Mouse (Mus musculus): Measurements from ENCODE around the gene Tubb3. TPM values are rescaled to one million over a fixed set of nuclear protein-coding genes. Genes with fewer than 3 reads are reported as not detected.
A peak's percentile ranks its signal among the peaks of the same experiment; 100 is the strongest.

Gene Tubb3
- 670 and 684 TPM in 2 replicates for polyA plus RNA-seq (2012; rRNA removed)

- H3K27me3 ChIP-seq (ENCODE audit: control insufficient read depth, insufficient read depth, low read length): no peaks in the 10 kb centered on the region
- H3K4me1 ChIP-seq (ENCODE audit: control insufficient read depth, insufficient read depth, low read length): peaks cover 27% of the 10 kb centered on the region
- peak; percentile 96 for DNase-seq
- peak; percentile 98 for TF ChIP-seq POLR2A (IDR thresholded peaks at IDR 0.05; ENCODE audit: borderline replicate concordance, insufficient read depth, low read length)
- no peak for TF ChIP-seq CTCF (IDR thresholded peaks at IDR 0.05; ENCODE audit: borderline replicate concordance, insufficient read depth, low read depth, low read length)
- H3K4me3 ChIP-seq (replicated peaks; ENCODE audit: insufficient read depth, low read depth, low read length): peak within 1 kb of the TSS; percentile 81
- H3K27ac ChIP-seq (ENCODE audit: insufficient read depth, low read length): peak within 1 kb of the TSS; percentile 71
- WGBS: under 1% methylated on average over 29 of the region's 29 CpGs
Observed at GRCm38 (mm10) chr8:123411246-123411645, at the start of gene Tubb3. Gene Tubb3, plus strand, starts transcription at chr8:123411424.

GRCm38 (mm10) chr8:123373403-123374238, 37.6 kb upstream of the Tubb3 start, which contains the start of gene Tcf25:
Gene Tcf25, plus strand, starts transcription at chr8:123373753.
- Histone ChIP-seq H3K4me1 (ENCODE audit: control insufficient read depth, insufficient read depth, low read length) (peaks cover 11% of the 10 kb centered on the region; the same call in 1 of the 2 replicates), H3K27me3 (ENCODE audit: control insufficient read depth, insufficient read depth, low read length) (no peaks in the 10 kb centered on the region), H3K4me3 (replicated peaks; ENCODE audit: insufficient read depth, low read depth, low read length) (peak within 1 kb of the TSS; percentile 78), H3K27ac (ENCODE audit: insufficient read depth, low read length) (peak within 1 kb of the TSS; percentile 93)
- under 1% methylated on average over 75 of the region's 75 CpGs for WGBS
- peak; percentile 96 to 97 for DNase-seq
- peak; percentile 54 for TF ChIP-seq CTCF (IDR thresholded peaks at IDR 0.05; ENCODE audit: borderline replicate concordance, insufficient read depth, low read depth, low read length)
- peak; percentile 73 for TF ChIP-seq POLR2A (IDR thresholded peaks at IDR 0.05; ENCODE audit: borderline replicate concordance, insufficient read depth, low read length)

- WGBS: under 1% methylated on average over 20 of the region's 20 CpGs
- DNase-seq: peak; percentile 92 to 95
- Histone ChIP-seq H3K27me3 (ENCODE audit: control insufficient read depth, insufficient read depth, low read length) (no peaks in the 10 kb centered on the region), H3K4me1 (ENCODE audit: control insufficient read depth, insufficient read depth, low read length) (peaks cover 11% of the 10 kb centered on the region; the same call in 1 of the 2 replicates), H3K27ac (ENCODE audit: insufficient read depth, low read length) (peak overlapping the region; percentile 93), H3K4me3 (replicated peaks; ENCODE audit: insufficient read depth, low read depth, low read length) (peak overlapping the region; percentile 78)
- TF ChIP-seq CTCF (IDR thresholded peaks at IDR 0.05; ENCODE audit: borderline replicate concordance, insufficient read depth, low read depth, low read length) (no peak), POLR2A (IDR thresholded peaks at IDR 0.05; ENCODE audit: borderline replicate concordance, insufficient read depth, low read length) (peak; percentile 65)
Observed at GRCm38 (mm10) chr8:123374239-123374578, 37.0 kb upstream of the Tubb3 start.

GRCm38 (mm10) chr8:123375701-123376100, 35.5 kb upstream of the Tubb3 start:
- 54% methylated on average over 10 of the region's 10 CpGs for WGBS
- H3K27ac ChIP-seq (ENCODE audit: insufficient read depth, low read length): no peak overlapping the region
- H3K4me3 ChIP-seq (replicated peaks; ENCODE audit: insufficient read depth, low read depth, low read length): no peak overlapping the region
- no peaks in the 10 kb centered on the region for H3K27me3 ChIP-seq (ENCODE audit: control insufficient read depth, insufficient read depth, low read length)
- TF ChIP-seq CTCF (IDR thresholded peaks at IDR 0.05; ENCODE audit: borderline replicate concordance, insufficient read depth, low read depth, low read length) (no peak), POLR2A (IDR thresholded peaks at IDR 0.05; ENCODE audit: borderline replicate concordance, insufficient read depth, low read length) (no peak)
- H3K4me1 ChIP-seq (ENCODE audit: control insufficient read depth, insufficient read depth, low read length): peaks cover 14% of the 10 kb centered on the region; the same call in 1 of the 2 replicates
- no peak for DNase-seq

GRCm38 (mm10) chr8:123376106-123376505, 35.1 kb upstream of the Tubb3 start:
- Histone ChIP-seq H3K27ac (ENCODE audit: insufficient read depth, low read length) (no peak overlapping the region), H3K4me1 (ENCODE audit: control insufficient read depth, insufficient read depth, low read length) (peaks cover 14% of the 10 kb centered on the region; the same call in 1 of the 2 replicates), H3K27me3 (ENCODE audit: control insufficient read depth, insufficient read depth, low read length) (no peaks in the 10 kb centered on the region), H3K4me3 (replicated peaks; ENCODE audit: insufficient read depth, low read depth, low read length) (no peak overlapping the region)
- DNase-seq: no peak
- TF ChIP-seq POLR2A (IDR thresholded peaks at IDR 0.05; ENCODE audit: borderline replicate concordance, insufficient read depth, low read length) (no peak), CTCF (IDR thresholded peaks at IDR 0.05; ENCODE audit: borderline replicate concordance, insufficient read depth, low read depth, low read length) (no peak)
- 25% methylated on average over 8 of the region's 8 CpGs for WGBS

- H3K27ac ChIP-seq (ENCODE audit: insufficient read depth, low read length): no peak overlapping the region
- TF ChIP-seq POLR2A (IDR thresholded peaks at IDR 0.05; ENCODE audit: borderline replicate concordance, insufficient read depth, low read length) (no peak), CTCF (IDR thresholded peaks at IDR 0.05; ENCODE audit: borderline replicate concordance, insufficient read depth, low read depth, low read length) (no peak)
- 68% methylated on average over 4 of the region's 4 CpGs for WGBS
- H3K4me3 ChIP-seq (replicated peaks; ENCODE audit: insufficient read depth, low read depth, low read length): no peak overlapping the region
- H3K27me3 ChIP-seq (ENCODE audit: control insufficient read depth, insufficient read depth, low read length): no peaks in the 10 kb centered on the region
- H3K4me1 ChIP-seq (ENCODE audit: control insufficient read depth, insufficient read depth, low read length): 0 out of 2 replicates have a peak, but pooled peaks cover 3% of the 10 kb centered on the region
- no peak for DNase-seq
Observed at GRCm38 (mm10) chr8:123381711-123382110, 29.5 kb upstream of the Tubb3 start.

GRCm38 (mm10) chr8:123382516-123382915, 28.7 kb upstream of the Tubb3 start:
- WGBS: 42% methylated on average over 8 of the region's 8 CpGs
- Histone ChIP-seq H3K27me3 (ENCODE audit: control insufficient read depth, insufficient read depth, low read length) (no peaks in the 10 kb centered on the region), H3K27ac (ENCODE audit: insufficient read depth, low read length) (no peak overlapping the region), H3K4me3 (replicated peaks; ENCODE audit: insufficient read depth, low read depth, low read length) (no peak overlapping the region), H3K4me1 (ENCODE audit: control insufficient read depth, insufficient read depth, low read length) (0 out of 2 replicates have a peak, but pooled peaks cover 3% of the 10 kb centered on the region)
- no peak for DNase-seq
- TF ChIP-seq POLR2A (IDR thresholded peaks at IDR 0.05; ENCODE audit: borderline replicate concordance, insufficient read depth, low read length) (no peak), CTCF (IDR thresholded peaks at IDR 0.05; ENCODE audit: borderline replicate concordance, insufficient read depth, low read depth, low read length) (no peak)
